Mouse (Mus musculus): ENCODE data around the gene Aspn.

GRCm38 (mm10) chr13:49536946-49537345 lies 7.3 kb upstream of the Aspn start:
- no peak for TF ChIP-seq GATA1 (IDR thresholded peaks at IDR 0.05; ENCODE audit: low read length)
- TF ChIP-seq TAL1 (IDR thresholded peaks at IDR 0.05; ENCODE audit: low read length) = no peak
